Mouse (Mus musculus) neural tube, embryonic 11.5 days (tissue): ENCODE measurements around the gene Itfg2. TPM values are rescaled to one million over a fixed set of nuclear protein-coding genes. Genes with fewer than 3 reads are reported as not detected.

Experiments
- ATAC-seq: fragments of 200-750 bp; cut with Nextera tagmentation; 2 replicates; pipeline ENCODE4 v1.8.0; 2017; ENCODE audit warnings: moderate number of reproducible peaks, mild to moderate bottlenecking, moderate TSS enrichment, moderate library complexity; ENCODE audit not compliant: insufficient read depth, low FRiP score, low TSS enrichment
- DNase-seq: peaks from one replicate; pipeline ENCODE4 v3.0.0-alpha.2; 2015; ENCODE audit warnings: low spot score
- H3K27ac ChIP-seq: fragments of 300-500 bp; sonication (generic); 2 replicates; pipeline ENCODE4 v1.5.1; 2014; ENCODE audit warnings: low read depth, mild to moderate bottlenecking, low read length
- H3K27me3 ChIP-seq: fragments of 300-500 bp; sonication (generic); 2 replicates; pipeline ENCODE4 v1.6.1; 2014; ENCODE audit warnings: mild to moderate bottlenecking, low read length, mixed read lengths; ENCODE audit not compliant: control insufficient read depth, insufficient read depth
- H3K36me3 ChIP-seq: fragments of 300-500 bp; sonication (generic); 2 replicates; pipeline ENCODE4 v1.6.1; 2014; ENCODE audit warnings: mild to moderate bottlenecking, low read length, moderate library complexity, mixed read lengths; ENCODE audit not compliant: control insufficient read depth, insufficient read depth
- H3K4me1 ChIP-seq: fragments of 300-500 bp; sonication (generic); 2 replicates; pipeline ENCODE4 v1.6.1; 2014; ENCODE audit warnings: low read length, mixed read lengths; ENCODE audit not compliant: control insufficient read depth, insufficient read depth
- H3K4me2 ChIP-seq: fragments of 300-500 bp; sonication (generic); 2 replicates; pipeline ENCODE4 v1.6.1; 2014; ENCODE audit warnings: low read depth, mild to moderate bottlenecking, moderate library complexity
- H3K4me3 ChIP-seq: fragments of 300-500 bp; sonication (generic); 2 replicates; pipeline ENCODE4 v1.5.1; 2014; ENCODE audit warnings: low read depth, low read length
- H3K9ac ChIP-seq: fragments of 300-500 bp; sonication (generic); 2 replicates; pipeline ENCODE4 v1.6.1; 2014; ENCODE audit warnings: mild to moderate bottlenecking, low read length
- H3K9me3 ChIP-seq: fragments of 300-500 bp; sonication (generic); 2 replicates; pipeline ENCODE4 v1.6.1; 2016; ENCODE audit warnings: low read length; ENCODE audit not compliant: control insufficient read depth
- WGBS: fragments of 180-500 bp; shearing (Covaris S2); extraction: QIAGEN DNeasy Blood & Tissue Kit; methylation state at CpG from one replicate; pipeline ENCODE4 v1.1.7; 2014; 5-methylcytosine and 5-hydroxymethylcytosine counted together
- polyA plus RNA-seq: library from polyadenylated mRNA; unstranded; fragments of >200 nt; fragmentation: Nextera tagmentation; extraction: Ambion mirVana; gene quantifications from 2 replicates; pipeline ENCODE4 v1.2.1, GENCODE M21; 2014

Itfg2 gene
- polyA plus RNA-seq, 1 experiment from 2014 or later = 28.8 TPM

DNA sequence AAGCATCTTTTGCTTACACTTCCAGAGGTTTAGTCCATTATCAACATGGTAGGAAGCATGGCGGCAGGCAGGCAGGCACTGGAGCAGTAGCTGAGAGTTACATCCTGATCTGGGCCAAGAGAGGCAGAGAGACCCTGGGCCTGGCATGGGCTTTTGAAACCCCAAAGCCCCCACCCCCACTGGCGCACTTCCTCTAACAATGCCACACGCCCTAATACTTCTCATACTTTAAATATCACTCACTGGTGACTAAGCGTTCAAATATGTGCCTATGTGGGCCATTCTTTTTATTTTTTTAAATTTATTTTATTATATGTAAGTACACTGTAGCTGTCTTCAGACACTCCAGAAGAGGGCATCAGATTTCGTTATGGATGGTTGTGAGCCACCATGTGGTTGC, 58.3 kb downstream of the Itfg2 start:
- Histone ChIP-seq H3K4me2 (no peak overlapping the region), H3K9ac (no peak overlapping the region), H3K27me3 (no peaks in the 10 kb centered on the region), H3K36me3 (peaks cover 22% of the 10 kb centered on the region), H3K9me3 (no peaks in the 10 kb centered on the region), H3K27ac (no peak overlapping the region), H3K4me1 (peaks cover 6% of the 10 kb centered on the region; the same call in 1 of the 2 replicates), H3K4me3 (no peak overlapping the region)
- ATAC-seq (no peak), DNase-seq (no peak)
- WGBS = 93% methylated on average over 5 of the region's 5 CpGs

GRCm38 (mm10) chr6:128364721-128365120, 60.0 kb downstream of the Itfg2 start:
- no peak for DNase-seq
- Histone ChIP-seq H3K9ac (no peak overlapping the region), H3K36me3 (peaks cover 11% of the 10 kb centered on the region), H3K4me3 (no peak overlapping the region), H3K9me3 (no peaks in the 10 kb centered on the region), H3K4me2 (peak overlapping the region; percentile 4; the same call in 1 of the 2 replicates), H3K27ac (no peak overlapping the region), H3K27me3 (no peaks in the 10 kb centered on the region), H3K4me1 (peaks cover 9% of the 10 kb centered on the region; the same call in 1 of the 2 replicates)
- ATAC-seq = no peak
- WGBS = 80% methylated on average over 6 of the region's 6 CpGs

DNA sequence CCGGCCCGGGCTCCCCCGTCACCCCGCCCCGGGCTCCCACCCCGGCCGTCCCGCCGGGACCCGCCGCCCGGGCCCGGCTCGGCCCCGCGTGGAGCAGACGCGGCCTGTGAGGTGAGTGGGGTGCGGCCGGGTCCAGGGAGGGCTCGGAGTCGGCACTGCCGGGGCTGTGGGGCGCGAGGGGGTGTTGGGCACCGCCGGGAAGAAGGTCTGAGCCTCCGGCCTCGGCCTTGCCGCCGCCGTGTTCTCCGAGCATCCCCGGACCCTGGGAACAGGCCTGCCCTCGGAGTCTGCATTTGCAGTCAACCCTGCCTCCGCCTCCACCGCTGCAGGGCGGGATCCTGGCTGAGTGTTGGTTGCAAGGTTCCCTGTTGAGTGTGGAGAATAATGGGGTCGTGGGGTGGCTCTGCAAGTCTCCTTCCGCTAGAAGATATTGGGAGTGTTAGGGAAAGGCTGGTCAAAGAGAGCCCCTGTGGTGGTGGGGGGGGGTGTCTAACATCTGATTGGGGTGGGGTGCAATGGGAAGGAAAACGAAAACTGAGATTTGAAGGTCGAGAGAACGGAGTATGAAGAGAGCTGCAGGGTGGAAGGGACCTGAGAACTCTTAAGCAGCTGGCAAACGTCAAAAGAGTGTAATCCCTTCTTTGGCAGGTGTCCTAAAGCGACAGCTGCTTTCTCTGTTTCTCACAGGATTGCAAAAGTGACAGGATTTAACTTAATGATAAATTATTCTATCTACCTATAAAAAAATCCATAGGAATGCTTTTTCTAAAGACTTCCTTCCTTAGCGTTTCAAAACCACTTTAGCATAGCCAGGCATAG, 61.5 kb downstream of the Itfg2 start:
- Histone ChIP-seq H3K4me2 (peak overlapping the region; percentile 79), H3K4me1 (peaks cover 9% of the 10 kb centered on the region; the same call in 1 of the 2 replicates), H3K27me3 (no peaks in the 10 kb centered on the region), H3K9ac (peak overlapping the region; percentile 95), H3K9me3 (no peaks in the 10 kb centered on the region), H3K4me3 (peak overlapping the region; percentile 71), H3K36me3 (peaks cover 7% of the 10 kb centered on the region), H3K27ac (peak overlapping the region; percentile 91)
- ATAC-seq (peak; percentile 63), DNase-seq (peak; percentile 50)
- 2% methylated on average over 35 of the region's 46 CpGs for WGBS

- peaks cover 9% of the 10 kb centered on the region; the same call in 1 of the 2 replicates for H3K4me1 ChIP-seq
- peak within 1 kb of the TSS; percentile 71 for H3K4me3 ChIP-seq
- WGBS = 1% methylated on average over 65 of the region's 76 CpGs
These were observed 62.2 kb downstream of the Itfg2 start, which contains the start of the genes Rhno1 and Foxm1 for GRCm38 (mm10) chr6:128362381-128363006. Gene Rhno1, minus strand, starts transcription at chr6:128362911. Gene Foxm1, plus strand, starts transcription at chr6:128362967.

GRCm38 (mm10) chr6:128361901-128362300, 62.8 kb downstream of the Itfg2 start:
- Histone ChIP-seq H3K4me2 (peak overlapping the region; percentile 79), H3K4me1 (peaks cover 9% of the 10 kb centered on the region; the same call in 1 of the 2 replicates), H3K27ac (peak overlapping the region; percentile 91), H3K36me3 (peaks cover 4% of the 10 kb centered on the region), H3K9me3 (no peaks in the 10 kb centered on the region), H3K4me3 (peak overlapping the region; percentile 71), H3K9ac (peak overlapping the region; percentile 95), H3K27me3 (no peaks in the 10 kb centered on the region)
- DNase-seq = no peak
- ATAC-seq = no peak
- WGBS = 19% methylated on average over 9 of the region's 9 CpGs

More at GRCm38 (mm10) chr6:128362381-128363006, 62.2 kb downstream of the Itfg2 start, which contains the start of the genes Rhno1 and Foxm1:
- ATAC-seq = peak; percentile 89
- peak; percentile 88 for DNase-seq
- H3K27me3 ChIP-seq = no peaks in the 10 kb centered on the region
- peak within 1 kb of the TSS; percentile 79 for H3K4me2 ChIP-seq
- H3K36me3 ChIP-seq = peaks cover 7% of the 10 kb centered on the region
- peak within 1 kb of the TSS; percentile 95 for H3K9ac ChIP-seq
- no peaks in the 10 kb centered on the region for H3K9me3 ChIP-seq
- H3K27ac ChIP-seq = peak within 1 kb of the TSS; percentile 91

Other genes with a start within 250 kb of the Itfg2 start
- gene Tead4, start 124.1 kb downstream of the Itfg2 start, polyA plus RNA-seq = 1.9 TPM in 2 replicates
- gene Tulp3, start 69.1 kb downstream of the Itfg2 start, polyA plus RNA-seq = 17.4 and 18.6 TPM in 2 replicates
- gene Rhno1, start 62.0 kb downstream of the Itfg2 start, polyA plus RNA-seq = 166 and 175 TPM in 2 replicates
- gene Foxm1, start 62.0 kb downstream of the Itfg2 start, polyA plus RNA-seq = 52.1 and 54.7 TPM in 2 replicates
- 0.34 and 0.66 TPM in 2 replicates for gene Tex52, start 49.5 kb downstream of the Itfg2 start, polyA plus RNA-seq
- not detected in 2 replicates for gene Gm44596, start 49.4 kb downstream of the Itfg2 start, polyA plus RNA-seq
- gene Nrip2, start 25.6 kb downstream of the Itfg2 start, polyA plus RNA-seq = 1.9 and 2.2 TPM in 2 replicates
- gene Fkbp4, start 13.7 kb upstream of the Itfg2 start, polyA plus RNA-seq = 506 and 551 TPM in 2 replicates
- gene Pzp, start 101.8 kb upstream of the Itfg2 start, polyA plus RNA-seq = not detected in 2 replicates
- not detected in 2 replicates for gene A2ml1, start 156.7 kb upstream of the Itfg2 start, polyA plus RNA-seq
- not detected in 2 replicates for gene Klrb1a, start 198.6 kb upstream of the Itfg2 start, polyA plus RNA-seq
- not detected in 2 replicates for gene Clec2h, start 237.5 kb upstream of the Itfg2 start, polyA plus RNA-seq